ENCODE assay signal across 8 mouse cellular contexts in the genomic region with DNA sequence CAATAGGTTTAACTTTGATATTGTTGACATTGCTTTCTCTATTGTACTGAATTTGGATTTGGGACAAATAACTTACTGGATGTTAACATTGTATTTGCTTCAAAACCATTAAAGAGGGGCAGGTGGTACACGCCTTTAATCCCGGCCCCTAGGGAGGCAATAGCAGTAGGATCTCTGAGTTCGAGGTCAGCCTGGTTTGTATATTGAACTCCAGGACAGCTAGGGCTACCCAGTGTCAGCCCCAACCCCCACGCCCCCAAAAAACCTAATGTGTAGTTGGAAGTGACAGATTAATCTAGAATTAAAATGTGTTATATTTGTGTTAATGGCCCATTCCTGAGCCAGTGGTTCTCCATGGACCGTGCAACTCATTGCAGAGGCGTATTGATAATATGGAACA. TPM values are rescaled to one million over a fixed set of nuclear protein-coding genes. Genes with fewer than 3 reads are reported as not detected.
DNase-seq lines count a peak whose midpoint lies in the region; ATAC-seq lines count a peak whose summit lies in the region.

No protein-coding gene starts in this region.

- ATAC-seq in stomach, embryonic 16.5 days (ENCODE audit: insufficient read depth, low FRiP score) = no peak

- peak overlapping the region; percentile 81 for H3K4me2 ChIP-seq in stomach, embryonic 16.5 days (ENCODE audit: low read depth, low read length)

- H3K4me1 ChIP-seq in stomach, embryonic 16.5 days (ENCODE audit: control insufficient read depth, insufficient read depth, low read length) = peaks cover 16% of the 10 kb centered on the region; the same call in 1 of the 2 replicates

- H3K4me3 ChIP-seq in stomach, embryonic 16.5 days (replicated peaks; ENCODE audit: low read length) = peak overlapping the region; percentile 88

- H3K27ac ChIP-seq in stomach, embryonic 16.5 days (ENCODE audit: low read length) = no peak overlapping the region

- H3K27me3 ChIP-seq in stomach, embryonic 16.5 days (ENCODE audit: control insufficient read depth, insufficient read depth, low read length) = no peaks in the 10 kb centered on the region

- 0 out of 2 replicates have a peak, but pooled peaks cover under 1% of the 10 kb centered on the region for H3K9me3 ChIP-seq in stomach, embryonic 16.5 days (replicated peaks; ENCODE audit: control insufficient read depth, low read length)

- H3K36me3 ChIP-seq in stomach, embryonic 16.5 days (ENCODE audit: control insufficient read depth, insufficient read depth, low read length) = no peaks in the 10 kb centered on the region

- 29% methylated on average over 6 of the region's 6 CpGs for WGBS in stomach, embryonic 16.5 days

- H3K9ac ChIP-seq in stomach, embryonic 16.5 days (ENCODE audit: low read length) = peak overlapping the region; percentile 90

- peak; percentile 52 for DNase-seq in cerebellum, adult 9-11 months
- no peak for DNase-seq in cerebellum, postnatal 36 days
- peak; percentile 24 to 66 for DNase-seq in spleen, postnatal 4 days (ENCODE audit: low spot score in 2 of 2)
- DNase-seq in spleen, postnatal 36 days (ENCODE audit: low spot score in 2 of 2) = no peak
- peak; percentile 23 for DNase-seq in liver
- DNase-seq in layer of hippocampus, postnatal 25 days (ENCODE audit: extremely low spot score in 1 of 2, low spot score in 1 of 2) = no peak
- no peak for DNase-seq in thymus, postnatal 25 days

RNA-seq across cellular contexts. Expression of gene Gclm, which starts 1.0 kb away (rescaled TPM):
- 60.8 and 69.5 TPM in 2 replicates for polyA plus RNA-seq in stomach, embryonic 16.5 days (2015; fragmentation: Nextera tagmentation; extraction: Ambion mirVana)
- total RNA-seq in layer of hippocampus, postnatal 25 days (2021) = 10 to 100 TPM; 65.5 to 95.4 TPM

RNA-seq across cellular contexts. Expression of gene Dnttip2, which starts 27.8 kb away (rescaled TPM):
- 57.6 and 61.7 TPM in 2 replicates for polyA plus RNA-seq in stomach, embryonic 16.5 days (2015; fragmentation: Nextera tagmentation; extraction: Ambion mirVana)
- 10 to 100 TPM; 30.8 to 35.0 TPM for total RNA-seq in layer of hippocampus, postnatal 25 days (2021)

RNA-seq across cellular contexts. Expression of gene Bcar3, which starts 47.5 kb away (rescaled TPM):
- 11.1 and 13.7 TPM in 2 replicates for polyA plus RNA-seq in stomach, embryonic 16.5 days (2015; fragmentation: Nextera tagmentation; extraction: Ambion mirVana)
- 1 to 10 TPM; 8.4 to 9.3 TPM for total RNA-seq in layer of hippocampus, postnatal 25 days (2021)

Comparison
In these comparisons a context has a peak if more than half of its experiments do, and no peak if none do; other contexts are left out.
1. DNase-seq: peak in cerebellum, adult 9-11 months (single experiment), spleen, postnatal 4 days (2 of 2) and liver (single experiment); none in cerebellum, postnatal 36 days (0 of 2), spleen, postnatal 36 days (0 of 2), layer of hippocampus, postnatal 25 days (0 of 2) and thymus, postnatal 25 days (single experiment).